Mouse (Mus musculus) cerebellum, adult 2 months (tissue): Measurements from ENCODE around the gene Abca13. TPM values are rescaled to one million over a fixed set of nuclear protein-coding genes. Genes with fewer than 3 reads are reported as not detected.
A peak's percentile ranks its signal among the peaks of the same experiment; 100 is the strongest.

Experiments used
- DNase-seq, 2 experiments: peaks; one replicate each; pipeline ENCODE4 v3.0.0; 2021
- H3K27ac ChIP-seq: fragments of 200-500 bp; 2 replicates; pipeline ENCODE4 v1.5.1; 2012; ENCODE audit warnings: low read length, control low read depth, inconsistent platforms; ENCODE audit not compliant: insufficient read depth
- H3K27me3 ChIP-seq: fragments of 200-500 bp; 2 replicates; pipeline ENCODE4 v1.6.1; 2012; ENCODE audit warnings: inconsistent platforms, mild to moderate bottlenecking, low read length, moderate library complexity; ENCODE audit not compliant: control insufficient read depth, insufficient read depth
- H3K4me1 ChIP-seq: fragments of 200-500 bp; 2 replicates; pipeline ENCODE4 v1.6.1; 2011; ENCODE audit warnings: low read length; ENCODE audit not compliant: control insufficient read depth, insufficient read depth
- H3K4me3 ChIP-seq: fragments of 200-500 bp; replicated peaks from 2 replicates; pipeline ENCODE3; 2011; ENCODE audit warnings: mild to moderate bottlenecking, low read depth, low read length, control low read depth; ENCODE audit not compliant: insufficient read depth
- CTCF ChIP-seq: fragments of 200-500 bp; IDR thresholded peaks from 2 replicates; pipeline ENCODE4 v1.5.1; 2011; ENCODE audit warnings: low read depth, mild to moderate bottlenecking, control low read depth, low read length, moderate library complexity, borderline replicate concordance; ENCODE audit not compliant: insufficient read depth
- POLR2A ChIP-seq: fragments of 200-500 bp; IDR thresholded peaks from 2 replicates; pipeline ENCODE4 v1.6.1; 2011; ENCODE audit warnings: low read length, control low read depth, borderline replicate concordance; ENCODE audit not compliant: insufficient read depth
- WGBS: fragments of 180-500 bp; shearing (Covaris S2); methylation state at CpG from one replicate; pipeline ENCODE4 v1.1.7; 2018; 5-methylcytosine and 5-hydroxymethylcytosine counted together
- polyA plus RNA-seq: library from polyadenylated mRNA; depleted of rRNA; stranded (reverse); fragments of >200 nt; gene quantifications from 2 replicates; pipeline ENCODE4 v1.2.3, GENCODE M21; 2012

Gene Abca13
- polyA plus RNA-seq, 1 experiment, result 0.03 TPM

GRCm38 (mm10) chr11:9560026-9560425 is 368.3 kb downstream of the Abca13 start:
- WGBS, result 79% methylated on average over 2 of the region's 2 CpGs
- peak in 1 of 2 experiments; percentile 15 for DNase-seq
- Histone ChIP-seq H3K27ac (no peak overlapping the region), H3K27me3 (no peaks in the 10 kb centered on the region), H3K4me1 (no peaks in the 10 kb centered on the region), H3K4me3 (no peak overlapping the region)
- no peak for TF ChIP-seq CTCF
- no peak for TF ChIP-seq POLR2A

- TF ChIP-seq CTCF (no peak), POLR2A (no peak)
- no peaks in the 10 kb centered on the region for H3K4me1 ChIP-seq
- DNase-seq, result no peak
- H3K27me3 ChIP-seq, result no peaks in the 10 kb centered on the region
- no peak overlapping the region for H3K27ac ChIP-seq
- H3K4me3 ChIP-seq, result no peak overlapping the region
- 32% methylated on average over 2 of the region's 2 CpGs for WGBS
Measured at GRCm38 (mm10) chr11:9568302-9568701, 376.6 kb downstream of the Abca13 start.

DNA sequence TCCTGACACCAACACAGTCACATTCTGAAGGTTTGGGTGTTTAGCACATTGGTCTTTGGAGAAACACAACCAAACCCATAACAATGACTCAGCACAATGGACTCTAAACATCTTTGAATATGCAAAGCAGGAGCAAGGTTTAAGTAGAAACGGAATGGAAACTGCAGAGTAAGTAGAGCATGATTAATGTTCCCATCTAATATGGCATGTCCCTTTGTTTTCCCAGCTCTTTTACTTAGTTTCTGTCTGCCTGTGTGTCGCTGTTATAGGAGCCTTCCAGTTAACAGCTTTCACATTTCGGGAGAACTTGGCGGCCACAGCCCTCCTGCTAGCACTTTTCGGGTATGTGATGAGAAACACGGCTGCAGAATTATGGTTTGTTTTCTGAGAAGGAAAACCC is 378.6 kb downstream of the Abca13 start:
- Histone ChIP-seq H3K4me1 (no peaks in the 10 kb centered on the region), H3K27me3 (no peaks in the 10 kb centered on the region), H3K4me3 (no peak overlapping the region), H3K27ac (no peak overlapping the region)
- 38% methylated on average over 6 of the region's 6 CpGs for WGBS
- TF ChIP-seq CTCF (no peak), POLR2A (no peak)
- no peak for DNase-seq

DNA sequence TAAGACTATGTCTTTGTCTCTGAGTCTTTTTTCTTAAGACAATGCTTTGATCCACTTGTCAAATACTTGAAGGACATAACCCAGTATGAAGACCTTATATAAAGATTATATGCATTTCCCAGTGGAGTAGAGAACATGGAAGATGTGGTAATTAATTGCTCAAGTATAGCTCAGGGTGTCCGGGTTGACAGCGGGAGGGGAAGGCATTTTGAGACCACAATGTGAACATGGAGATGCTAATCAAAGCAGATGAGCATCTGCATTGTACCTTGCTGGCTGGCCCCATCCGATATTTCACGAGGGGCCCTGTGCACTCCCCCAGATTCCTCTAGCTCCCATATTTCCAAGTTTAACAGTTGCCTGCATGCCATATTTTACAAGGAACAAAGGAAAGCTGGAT is 383.2 kb downstream of the Abca13 start:
- TF ChIP-seq CTCF (no peak), POLR2A (no peak)

GRCm38 (mm10) chr11:9591757-9592316 is 400.1 kb downstream of the Abca13 start:
- Histone ChIP-seq H3K27ac (no peak overlapping the region), H3K27me3 (no peaks in the 10 kb centered on the region), H3K4me3 (no peak overlapping the region), H3K4me1 (no peaks in the 10 kb centered on the region)
- DNase-seq, result no peak
- TF ChIP-seq CTCF (no peak), POLR2A (no peak)
- 76% methylated on average over 1 of the region's 1 CpGs for WGBS

More for the DNA sequence above, 383.2 kb downstream of the Abca13 start:
- Histone ChIP-seq H3K27me3 (no peaks in the 10 kb centered on the region), H3K4me3 (no peak overlapping the region), H3K27ac (no peak overlapping the region), H3K4me1 (no peaks in the 10 kb centered on the region)
- no peak for DNase-seq
- 14% methylated on average over 4 of the region's 4 CpGs for WGBS

GRCm38 (mm10) chr11:9597299-9597698 is 405.6 kb downstream of the Abca13 start:
- no peaks in the 10 kb centered on the region for H3K27me3 ChIP-seq
- no peaks in the 10 kb centered on the region for H3K4me1 ChIP-seq
- DNase-seq, result no peak
- TF ChIP-seq CTCF, result no peak
- no peak for TF ChIP-seq POLR2A
- no peak overlapping the region for H3K4me3 ChIP-seq
- 62% methylated on average over 2 of the region's 2 CpGs for WGBS
- no peak overlapping the region for H3K27ac ChIP-seq

- 84% methylated on average over 3 of the region's 3 CpGs for WGBS
- Histone ChIP-seq H3K4me3 (no peak overlapping the region), H3K4me1 (no peaks in the 10 kb centered on the region), H3K27ac (no peak overlapping the region), H3K27me3 (no peaks in the 10 kb centered on the region)
- no peak for DNase-seq
- TF ChIP-seq CTCF, result no peak
- TF ChIP-seq POLR2A, result no peak
Measured at GRCm38 (mm10) chr11:9601096-9601495, 409.4 kb downstream of the Abca13 start.

DNA sequence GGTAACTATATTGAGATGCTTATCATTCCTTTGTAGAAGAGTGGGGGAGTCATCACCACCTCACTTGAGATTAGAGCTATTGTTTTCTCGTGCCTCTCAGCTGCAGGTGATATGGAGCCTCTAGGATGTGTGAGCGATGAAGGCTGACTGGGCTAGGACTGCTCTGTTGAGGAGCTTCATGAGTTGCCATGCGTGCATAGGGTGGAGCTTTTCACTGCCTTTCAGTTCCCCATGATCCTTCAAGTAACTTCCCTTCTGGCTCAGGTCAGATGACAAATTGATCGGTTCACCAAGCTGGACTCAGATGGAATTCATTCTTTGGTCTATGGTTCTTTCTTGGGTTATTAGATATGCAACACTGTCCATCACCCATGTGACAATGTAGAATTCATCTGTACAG is 410.4 kb downstream of the Abca13 start:
- Histone ChIP-seq H3K27ac (no peak overlapping the region), H3K4me3 (no peak overlapping the region), H3K4me1 (no peaks in the 10 kb centered on the region), H3K27me3 (no peaks in the 10 kb centered on the region)
- 85% methylated on average over 4 of the region's 4 CpGs for WGBS
- DNase-seq, result no peak
- TF ChIP-seq CTCF (no peak), POLR2A (no peak)
